Mouse (Mus musculus): Measurements from ENCODE around the gene Slit1.

- TF ChIP-seq GATA1 (IDR thresholded peaks at IDR 0.05; ENCODE audit: low read length) (no peak), TAL1 (IDR thresholded peaks at IDR 0.05; ENCODE audit: low read length) (no peak)
Observed at GRCm38 (mm10) chr19:41738429-41738805, 5.0 kb downstream of the Slit1 start.
